Mouse (Mus musculus): Measurements from ENCODE around the gene 1110051M20Rik.

- TF ChIP-seq POLR2A (IDR thresholded peaks at IDR 0.05; ENCODE audit: borderline replicate concordance, extremely low read depth, low read depth, low read length) (0 out of 2 replicates have a peak, but pooled peaks have one; percentile 43), CTCF (IDR thresholded peaks at IDR 0.05; ENCODE audit: insufficient read depth, low read length) (no peak)
Observed at GRCm38 (mm10) chr2:91361068-91361528, 83.4 kb downstream of the 1110051M20Rik start.
